ENCODE assay signal across 16 mouse cellular contexts in genomic region chr12:12964856-12965255, GRCm38 (mm10).
"Had no signal": no experiment of that assay in that cellular context is flagged by ENCODE, and none has a peak within 500 bp of the region (broad histone marks: within the 10 kb centered on the region; RNA-seq: fewer than 3 reads in every experiment).

No protein-coding gene starts in this region.

- H3K4me1 ChIP-seq: neural tube, embryonic 13.5 days; neural tube, embryonic 15.5 days; stomach, embryonic 15.5 days had no signal

- DNase-seq: retina, postnatal 1 day; right cerebral cortex, adult 18-20 months; right cerebral cortex, postnatal 14 days; right cerebral cortex, postnatal 25 days; right cerebral cortex, postnatal 4 days; spleen, adult 18-20 months; thymus, adult 18-20 months; thymus, adult 2 months; thymus, postnatal 14 days; thymus, postnatal 25 days; thymus, postnatal 36 days; thymus, postnatal 4 days had no signal

- H3K27me3 ChIP-seq: neural tube, embryonic 13.5 days; neural tube, embryonic 15.5 days; stomach, embryonic 15.5 days had no signal

- H3K27ac ChIP-seq: neural tube, embryonic 13.5 days; neural tube, embryonic 15.5 days; stomach, embryonic 15.5 days; stomach, postnatal 0 days had no signal

- H3K36me3 ChIP-seq: neural tube, embryonic 13.5 days; neural tube, embryonic 15.5 days; stomach, embryonic 15.5 days had no signal

- H3K4me3 ChIP-seq: neural tube, embryonic 13.5 days; neural tube, embryonic 15.5 days; stomach, embryonic 15.5 days had no signal

- H3K9me3 ChIP-seq: neural tube, embryonic 13.5 days; neural tube, embryonic 15.5 days; stomach, embryonic 15.5 days had no signal
